Mouse (Mus musculus): ENCODE measurements around the gene Fxyd3. TPM values are rescaled to one million over a fixed set of nuclear protein-coding genes. Genes with fewer than 3 reads are reported as not detected.

Gene Fxyd3
- polyA plus RNA-seq, 1 experiment from 2014 or later = not detected

- Histone ChIP-seq H3K36me3 (replicated peaks) (no peaks in the 10 kb centered on the region), H3K9ac (no peak within 1 kb of the TSS), H3K4me2 (no peak within 1 kb of the TSS), H3K27me3 (replicated peaks) (peaks cover 8% of the 10 kb centered on the region), H3K4me3 (no peak within 1 kb of the TSS), H3K4me1 (0 out of 2 replicates have a peak, but pooled peaks cover 3% of the 10 kb centered on the region), H3K27ac (no peak within 1 kb of the TSS), H3K9me3 (no peaks in the 10 kb centered on the region)
- 3% methylated on average over 2 of the region's 2 CpGs for WGBS
- ATAC-seq (replicated peaks) = 0 out of 2 replicates have a peak, but pooled peaks have one; percentile 7
These were observed 17.4 kb downstream of the Fxyd3 start, which contains the start of gene Lgi4 for GRCm38 (mm10) chr7:31059108-31059507. TSS of gene Lgi4 (plus strand) at chr7:31059342.

GRCm38 (mm10) chr7:31058211-31058610 lies 18.3 kb downstream of the Fxyd3 start:
- Histone ChIP-seq H3K36me3 (replicated peaks) (no peaks in the 10 kb centered on the region), H3K4me1 (peaks cover 3% of the 10 kb centered on the region; the same call in 1 of the 2 replicates), H3K4me2 (no peak overlapping the region), H3K9me3 (no peaks in the 10 kb centered on the region), H3K9ac (no peak overlapping the region), H3K27ac (no peak overlapping the region), H3K27me3 (replicated peaks) (peaks cover 17% of the 10 kb centered on the region), H3K4me3 (no peak overlapping the region)
- ATAC-seq (replicated peaks) = no peak
- WGBS = 84% methylated on average over 6 of the region's 6 CpGs

GRCm38 (mm10) chr7:31057730-31058129 lies 18.8 kb downstream of the Fxyd3 start:
- H3K27me3 ChIP-seq (replicated peaks) = peaks cover 21% of the 10 kb centered on the region
- H3K27ac ChIP-seq = no peak overlapping the region
- 76% methylated on average over 5 of the region's 5 CpGs for WGBS
- H3K36me3 ChIP-seq (replicated peaks) = no peaks in the 10 kb centered on the region
- no peak overlapping the region for H3K9ac ChIP-seq
- H3K9me3 ChIP-seq = no peaks in the 10 kb centered on the region
- H3K4me2 ChIP-seq = no peak overlapping the region
- no peak for ATAC-seq (replicated peaks)
- peaks cover 4% of the 10 kb centered on the region for H3K4me1 ChIP-seq
- H3K4me3 ChIP-seq = no peak overlapping the region

- Histone ChIP-seq H3K9ac (no peak within 1 kb of the TSS), H3K4me1 (peaks cover 11% of the 10 kb centered on the region), H3K4me2 (no peak within 1 kb of the TSS), H3K4me3 (no peak within 1 kb of the TSS), H3K36me3 (replicated peaks) (no peaks in the 10 kb centered on the region), H3K27ac (no peak within 1 kb of the TSS), H3K9me3 (no peaks in the 10 kb centered on the region), H3K27me3 (replicated peaks) (peaks cover 28% of the 10 kb centered on the region)
- 76% methylated on average over 2 of the region's 2 CpGs for WGBS
- no peak for ATAC-seq (replicated peaks)
These were observed 19.4 kb downstream of the Fxyd3 start, which contains the start of gene Fxyd1 for GRCm38 (mm10) chr7:31057071-31057470. TSS of gene Fxyd1 (minus strand) at chr7:31057199.

- no peaks in the 10 kb centered on the region for H3K9me3 ChIP-seq
- H3K4me1 ChIP-seq = peaks cover 17% of the 10 kb centered on the region
- no peak overlapping the region for H3K9ac ChIP-seq
- H3K27me3 ChIP-seq (replicated peaks) = peaks cover 34% of the 10 kb centered on the region
- no peak overlapping the region for H3K4me2 ChIP-seq
- no peak for ATAC-seq (replicated peaks)
- H3K36me3 ChIP-seq (replicated peaks) = no peaks in the 10 kb centered on the region
- H3K4me3 ChIP-seq = no peak overlapping the region
- 78% methylated on average over 7 of the region's 7 CpGs for WGBS
- H3K27ac ChIP-seq = no peak overlapping the region
These were observed 20.1 kb downstream of the Fxyd3 start for GRCm38 (mm10) chr7:31056448-31056847.

- 17% methylated on average over 3 of the region's 4 CpGs for WGBS
- ATAC-seq (replicated peaks) = no peak
These were observed 20.6 kb downstream of the Fxyd3 start for GRCm38 (mm10) chr7:31055883-31056282.

GRCm38 (mm10) chr7:31055354-31055824 lies 21.1 kb downstream of the Fxyd3 start:
- Histone ChIP-seq H3K9ac (no peak overlapping the region), H3K9me3 (no peaks in the 10 kb centered on the region), H3K36me3 (replicated peaks) (no peaks in the 10 kb centered on the region), H3K27ac (no peak overlapping the region), H3K27me3 (replicated peaks) (peaks cover 40% of the 10 kb centered on the region), H3K4me3 (no peak overlapping the region), H3K4me1 (peaks cover 28% of the 10 kb centered on the region), H3K4me2 (no peak overlapping the region)
- ATAC-seq (replicated peaks) = no peak
- WGBS = 7% methylated on average over 9 of the region's 10 CpGs

More at GRCm38 (mm10) chr7:31055883-31056282, 20.6 kb downstream of the Fxyd3 start:
- peaks cover 23% of the 10 kb centered on the region for H3K4me1 ChIP-seq
- H3K9me3 ChIP-seq = no peaks in the 10 kb centered on the region
- H3K27me3 ChIP-seq (replicated peaks) = peaks cover 39% of the 10 kb centered on the region
- no peak overlapping the region for H3K4me3 ChIP-seq
- no peak overlapping the region for H3K27ac ChIP-seq
- H3K36me3 ChIP-seq (replicated peaks) = no peaks in the 10 kb centered on the region
- no peak overlapping the region for H3K9ac ChIP-seq
- no peak overlapping the region for H3K4me2 ChIP-seq

- Histone ChIP-seq H3K9ac (no peak overlapping the region), H3K4me2 (no peak overlapping the region), H3K27me3 (replicated peaks) (peaks cover 40% of the 10 kb centered on the region), H3K36me3 (replicated peaks) (no peaks in the 10 kb centered on the region), H3K9me3 (no peaks in the 10 kb centered on the region), H3K27ac (no peak overlapping the region), H3K4me3 (no peak overlapping the region), H3K4me1 (peaks cover 34% of the 10 kb centered on the region)
- WGBS = 43% methylated on average over 11 of the region's 11 CpGs
- no peak for ATAC-seq (replicated peaks)
These were observed 21.7 kb downstream of the Fxyd3 start for GRCm38 (mm10) chr7:31054661-31055320.

- WGBS = 32% methylated on average over 10 of the region's 10 CpGs
- no peak overlapping the region for H3K4me3 ChIP-seq
- no peaks in the 10 kb centered on the region for H3K36me3 ChIP-seq (replicated peaks)
- peaks cover 42% of the 10 kb centered on the region for H3K4me1 ChIP-seq
- H3K4me2 ChIP-seq = no peak overlapping the region
- peaks cover 40% of the 10 kb centered on the region for H3K27me3 ChIP-seq (replicated peaks)
- H3K9ac ChIP-seq = no peak overlapping the region
- no peaks in the 10 kb centered on the region for H3K9me3 ChIP-seq
- no peak for ATAC-seq (replicated peaks)
- no peak overlapping the region for H3K27ac ChIP-seq
These were observed 22.5 kb downstream of the Fxyd3 start for GRCm38 (mm10) chr7:31053882-31054447.

- Histone ChIP-seq H3K36me3 (replicated peaks) (no peaks in the 10 kb centered on the region), H3K9ac (no peak overlapping the region), H3K4me1 (peaks cover 44% of the 10 kb centered on the region), H3K27ac (no peak overlapping the region), H3K9me3 (no peaks in the 10 kb centered on the region), H3K27me3 (replicated peaks) (peaks cover 40% of the 10 kb centered on the region), H3K4me2 (peak overlapping the region; percentile 66), H3K4me3 (peak overlapping the region; percentile 48)
- peak; percentile 5; the same call in 1 of the 2 replicates for ATAC-seq (replicated peaks)
- WGBS = 2% methylated on average over 34 of the region's 34 CpGs
These were observed 23.7 kb downstream of the Fxyd3 start for GRCm38 (mm10) chr7:31052636-31053434.

GRCm38 (mm10) chr7:31052251-31052635 lies 24.3 kb downstream of the Fxyd3 start:
- peaks cover 40% of the 10 kb centered on the region for H3K27me3 ChIP-seq (replicated peaks)
- H3K4me3 ChIP-seq = peak overlapping the region; percentile 48
- WGBS = 2% methylated on average over 22 of the region's 22 CpGs
- H3K27ac ChIP-seq = no peak overlapping the region
- no peaks in the 10 kb centered on the region for H3K36me3 ChIP-seq (replicated peaks)
- ATAC-seq (replicated peaks) = no peak
- H3K4me1 ChIP-seq = peaks cover 44% of the 10 kb centered on the region
- no peaks in the 10 kb centered on the region for H3K9me3 ChIP-seq
- peak overlapping the region; percentile 66 for H3K4me2 ChIP-seq
- H3K9ac ChIP-seq = no peak overlapping the region

Data from midbrain, embryonic 15.5 days (tissue).